Mouse (Mus musculus) midbrain, postnatal 0 days (tissue): ENCODE data around the gene Kalrn. TPM values are rescaled to one million over a fixed set of nuclear protein-coding genes. Genes with fewer than 3 reads are reported as not detected.

Source experiments
- ATAC-seq: fragments of 200-750 bp; cut with Nextera tagmentation; 2 replicates; pipeline ENCODE4 v1.8.0; 2017; ENCODE audit warnings: moderate number of reproducible peaks, mild to moderate bottlenecking, moderate TSS enrichment, moderate library complexity; ENCODE audit not compliant: low FRiP score
- DNase-seq: peaks from one replicate; pipeline ENCODE4 v3.0.0-alpha.2; 2015; ENCODE audit warnings: low spot score
- H3K27ac ChIP-seq: fragments of 300-500 bp; sonication (generic); 2 replicates; pipeline ENCODE4 v1.5.1; 2014; ENCODE audit warnings: low read depth, mild to moderate bottlenecking, low read length, mixed read lengths
- H3K27me3 ChIP-seq: fragments of 300-500 bp; sonication (generic); 2 replicates; pipeline ENCODE4 v1.6.1; 2014; ENCODE audit warnings: low read length, control low read depth, mixed read lengths; ENCODE audit not compliant: insufficient read depth
- H3K36me3 ChIP-seq: fragments of 300-500 bp; sonication (generic); 2 replicates; pipeline ENCODE4 v1.6.1; 2014; ENCODE audit warnings: low read length, control low read depth, mixed read lengths; ENCODE audit not compliant: insufficient read depth
- H3K4me1 ChIP-seq: fragments of 300-500 bp; sonication (generic); 2 replicates; pipeline ENCODE4 v1.6.1; 2014; ENCODE audit warnings: mild to moderate bottlenecking, control low read depth, antibody characterized with exemption, low read length, mixed read lengths; ENCODE audit not compliant: insufficient read depth
- H3K4me2 ChIP-seq: fragments of 300-500 bp; sonication (generic); 2 replicates; pipeline ENCODE4 v1.6.1; 2014; ENCODE audit warnings: low read depth, mild to moderate bottlenecking, low read length, mixed read lengths; ENCODE audit not compliant: poor library complexity, severe bottlenecking
- H3K4me3 ChIP-seq: fragments of 300-500 bp; sonication (generic); 2 replicates; pipeline ENCODE4 v1.5.1; 2014; ENCODE audit warnings: low read depth, mild to moderate bottlenecking, low read length, moderate library complexity
- H3K9ac ChIP-seq: fragments of 300-500 bp; sonication (generic); replicated peaks from 2 replicates; pipeline ENCODE4 v1.6.1; 2014; ENCODE audit warnings: mild to moderate bottlenecking, low read length, moderate library complexity, mixed read lengths; ENCODE audit not compliant: poor library complexity, severe bottlenecking
- H3K9me3 ChIP-seq: fragments of 300-500 bp; sonication (generic); 2 replicates; pipeline ENCODE4 v1.6.1; 2016; ENCODE audit warnings: low read length, control low read depth
- CTCF ChIP-seq: IDR thresholded peaks from 2 replicates; pipeline ENCODE4 v1.5.1; 2016; ENCODE audit warnings: antibody characterized with exemption, mild to moderate bottlenecking
- WGBS: fragments of 180-500 bp; shearing (Covaris S2); extraction: QIAGEN DNeasy Blood & Tissue Kit; methylation state at CpG from one replicate; pipeline ENCODE4 v1.1.7; 2014; 5-methylcytosine and 5-hydroxymethylcytosine counted together
- polyA plus RNA-seq: library from polyadenylated mRNA; unstranded; fragments of >200 nt; fragmentation: Nextera tagmentation; extraction: Ambion mirVana; gene quantifications from 2 replicates; pipeline ENCODE4 v1.2.1, GENCODE M21; 2015
- total RNA-seq: library from RNA; depleted of rRNA; stranded (reverse); fragments of >200 nt; gene quantifications from 2 replicates; pipeline ENCODE4 v1.2.3, GENCODE M21; 2014

Kalrn gene
- total and polyA plus RNA-seq, 2 experiments from 2014 or later = 23.6 to 128 TPM

- ATAC-seq (no peak), DNase-seq (no peak)
- Histone ChIP-seq H3K9me3 (no peaks in the 10 kb centered on the region), H3K36me3 (no peaks in the 10 kb centered on the region), H3K4me1 (peaks cover 13% of the 10 kb centered on the region; the same call in 1 of the 2 replicates), H3K4me3 (no peak overlapping the region), H3K27me3 (no peaks in the 10 kb centered on the region), H3K9ac (no peak overlapping the region), H3K4me2 (no peak overlapping the region), H3K27ac (no peak overlapping the region)
- TF ChIP-seq CTCF = no peak
- WGBS = 81% methylated on average over 11 of the region's 11 CpGs
These were observed 9.6 kb downstream of the Kalrn start for GRCm38 (mm10) chr16:34563593-34564280.

GRCm38 (mm10) chr16:34561734-34562135, 11.6 kb downstream of the Kalrn start:
- no peak overlapping the region for H3K4me3 ChIP-seq
- H3K27me3 ChIP-seq = no peaks in the 10 kb centered on the region
- H3K9me3 ChIP-seq = no peaks in the 10 kb centered on the region
- H3K27ac ChIP-seq = no peak overlapping the region
- H3K4me2 ChIP-seq = no peak overlapping the region
- 0 out of 2 replicates have a peak, but pooled peaks have one; percentile 41 for ATAC-seq
- WGBS = 10% methylated on average over 5 of the region's 5 CpGs
- no peaks in the 10 kb centered on the region for H3K36me3 ChIP-seq
- no peak overlapping the region for H3K9ac ChIP-seq
- no peak for TF ChIP-seq CTCF
- DNase-seq = peak; percentile 71
- peaks cover 13% of the 10 kb centered on the region; the same call in 1 of the 2 replicates for H3K4me1 ChIP-seq

GRCm38 (mm10) chr16:34560814-34561213, 12.5 kb downstream of the Kalrn start:
- WGBS = 47% methylated on average over 5 of the region's 5 CpGs
- no peak overlapping the region for H3K4me3 ChIP-seq
- no peak for ATAC-seq
- H3K9ac ChIP-seq = no peak overlapping the region
- no peaks in the 10 kb centered on the region for H3K36me3 ChIP-seq
- no peak for DNase-seq
- H3K27me3 ChIP-seq = no peaks in the 10 kb centered on the region
- no peaks in the 10 kb centered on the region for H3K9me3 ChIP-seq
- H3K27ac ChIP-seq = no peak overlapping the region
- peaks cover 13% of the 10 kb centered on the region; the same call in 1 of the 2 replicates for H3K4me1 ChIP-seq
- H3K4me2 ChIP-seq = no peak overlapping the region
- TF ChIP-seq CTCF = no peak

- Histone ChIP-seq H3K36me3 (no peaks in the 10 kb centered on the region), H3K9me3 (no peaks in the 10 kb centered on the region), H3K4me2 (no peak overlapping the region), H3K27me3 (no peaks in the 10 kb centered on the region), H3K9ac (no peak overlapping the region), H3K4me1 (peaks cover 13% of the 10 kb centered on the region; the same call in 1 of the 2 replicates), H3K27ac (no peak overlapping the region), H3K4me3 (no peak overlapping the region)
- 73% methylated on average over 2 of the region's 2 CpGs for WGBS
- no peak for DNase-seq
- ATAC-seq = no peak
- no peak for TF ChIP-seq CTCF
These were observed 12.9 kb downstream of the Kalrn start for GRCm38 (mm10) chr16:34560411-34560810.

- H3K27me3 ChIP-seq = no peaks in the 10 kb centered on the region
- H3K4me2 ChIP-seq = no peak overlapping the region
- no peak overlapping the region for H3K4me3 ChIP-seq
- no peak for TF ChIP-seq CTCF
- DNase-seq (no peak), ATAC-seq (no peak)
- H3K9me3 ChIP-seq = no peaks in the 10 kb centered on the region
- 69% methylated on average over 6 of the region's 6 CpGs for WGBS
- no peaks in the 10 kb centered on the region for H3K36me3 ChIP-seq
- H3K27ac ChIP-seq = no peak overlapping the region
- H3K9ac ChIP-seq = no peak overlapping the region
- H3K4me1 ChIP-seq = peaks cover 6% of the 10 kb centered on the region; the same call in 1 of the 2 replicates
These were observed 15.4 kb downstream of the Kalrn start for GRCm38 (mm10) chr16:34557891-34558290.

GRCm38 (mm10) chr16:34552731-34553130, 20.6 kb downstream of the Kalrn start:
- H3K27ac ChIP-seq = no peak overlapping the region
- ATAC-seq = no peak
- DNase-seq = no peak
- H3K9me3 ChIP-seq = no peaks in the 10 kb centered on the region
- H3K9ac ChIP-seq = no peak overlapping the region
- H3K4me2 ChIP-seq = no peak overlapping the region
- TF ChIP-seq CTCF = no peak
- 63% methylated on average over 1 of the region's 1 CpGs for WGBS
- H3K36me3 ChIP-seq = no peaks in the 10 kb centered on the region
- H3K4me1 ChIP-seq = peaks cover 3% of the 10 kb centered on the region; the same call in 1 of the 2 replicates
- H3K27me3 ChIP-seq = no peaks in the 10 kb centered on the region
- no peak overlapping the region for H3K4me3 ChIP-seq
